Comparison of ENCODE assay signal across 8 mouse cellular contexts in genomic region chr11:3453467-3453866, GRCm38 (mm10). TPM values are rescaled to one million over a fixed set of nuclear protein-coding genes. Genes with fewer than 3 reads are reported as not detected.
DNase-seq lines count a peak whose midpoint lies in the region; ATAC-seq and TF ChIP-seq lines count a peak whose summit lies in the region.

No protein-coding gene starts in this region.

- TF ChIP-seq CTCF in liver, embryonic 14.5 days (IDR thresholded peaks at IDR 0.05; ENCODE audit: low read depth) = peak; percentile 31

- intact Hi-C loops in left cerebral cortex, postnatal 4 days (cut with DNase I) = no loop called here
- intact Hi-C loops in left cerebral cortex, postnatal 14 days (cut with DNase I) = loop anchor here (5.0 kb wide), 1 partner anchor 66 kb away; no protein-coding TSS in a partner anchor

- no peak overlapping the region for H3K27ac ChIP-seq in hindbrain, embryonic 13.5 days
- no peak overlapping the region for H3K27ac ChIP-seq in liver, embryonic 14.5 days
- H3K27ac ChIP-seq in stomach, embryonic 16.5 days (ENCODE audit: low read length) = no peak overlapping the region

- peak overlapping the region; percentile 91 for H3K4me2 ChIP-seq in hindbrain, embryonic 13.5 days
- peak overlapping the region; percentile 98 for H3K4me2 ChIP-seq in liver, embryonic 14.5 days (ENCODE audit: low read depth)
- peak overlapping the region; percentile 97 for H3K4me2 ChIP-seq in stomach, embryonic 16.5 days (ENCODE audit: low read depth, low read length)

- WGBS in hindbrain, embryonic 13.5 days = 79% methylated on average over 6 of the region's 6 CpGs
- WGBS in liver, embryonic 14.5 days (ENCODE audit: insufficient replicate concordance) = 56% methylated on average over 6 of the region's 6 CpGs
- 57% methylated on average over 6 of the region's 6 CpGs for WGBS in stomach, embryonic 16.5 days

- peaks cover 16% of the 10 kb centered on the region for H3K36me3 ChIP-seq in hindbrain, embryonic 13.5 days
- H3K36me3 ChIP-seq in liver, embryonic 14.5 days (replicated peaks; ENCODE audit: control insufficient read depth, insufficient read depth, low read depth) = no peaks in the 10 kb centered on the region
- H3K36me3 ChIP-seq in stomach, embryonic 16.5 days (ENCODE audit: control insufficient read depth, insufficient read depth, low read length) = no peaks in the 10 kb centered on the region

- ATAC-seq in hindbrain, embryonic 13.5 days (ENCODE audit: low FRiP score) = no peak
- no peak for ATAC-seq in liver, embryonic 14.5 days (ENCODE audit: insufficient read depth)
- no peak for ATAC-seq in stomach, embryonic 16.5 days (ENCODE audit: insufficient read depth, low FRiP score)

- H3K9ac ChIP-seq in hindbrain, embryonic 13.5 days = peak overlapping the region; percentile 89
- H3K9ac ChIP-seq in liver, embryonic 14.5 days (replicated peaks) = no peak overlapping the region; the same call in 1 of the 2 replicates
- peak overlapping the region; percentile 42 for H3K9ac ChIP-seq in stomach, embryonic 16.5 days (ENCODE audit: low read length)

- H3K27me3 ChIP-seq in hindbrain, embryonic 13.5 days = no peaks in the 10 kb centered on the region
- no peaks in the 10 kb centered on the region for H3K27me3 ChIP-seq in liver, embryonic 14.5 days (ENCODE audit: control insufficient read depth, insufficient read depth, low read length)
- no peaks in the 10 kb centered on the region for H3K27me3 ChIP-seq in stomach, embryonic 16.5 days (ENCODE audit: control insufficient read depth, insufficient read depth, low read length)

- DNase-seq in left cerebral cortex, postnatal 4 days = peak; percentile 25
- DNase-seq in left cerebral cortex, adult 18-20 months (ENCODE audit: low spot score in 2 of 2) = no peak
- peak; percentile 66 for DNase-seq in cerebellum, adult 8-10 months
- DNase-seq in liver, embryonic 14.5 days (ENCODE audit: low read depth in 3 of 3, low spot score in 3 of 3) = no peak
- DNase-seq in layer of hippocampus, postnatal 36 days = no peak
- DNase-seq in left cerebral cortex, postnatal 14 days (ENCODE audit: low spot score in 2 of 2) = no peak

- no peaks in the 10 kb centered on the region for H3K9me3 ChIP-seq in hindbrain, embryonic 13.5 days
- no peaks in the 10 kb centered on the region for H3K9me3 ChIP-seq in liver, embryonic 14.5 days (ENCODE audit: control insufficient read depth, low read length)
- H3K9me3 ChIP-seq in stomach, embryonic 16.5 days (replicated peaks; ENCODE audit: control insufficient read depth, low read length) = no peaks in the 10 kb centered on the region

- TF ChIP-seq EP300 in liver, embryonic 14.5 days (IDR thresholded peaks at IDR 0.05; ENCODE audit: low read depth) = no peak

- peaks cover 26% of the 10 kb centered on the region for H3K4me1 ChIP-seq in hindbrain, embryonic 13.5 days (replicated peaks)
- H3K4me1 ChIP-seq in liver, embryonic 14.5 days (replicated peaks; ENCODE audit: control insufficient read depth in 2 of 2, insufficient read depth in 2 of 2, low read length in 1 of 2) = peaks cover 4 to 18% of the 10 kb centered on the region in 2 experiments
- H3K4me1 ChIP-seq in stomach, embryonic 16.5 days (ENCODE audit: control insufficient read depth, insufficient read depth, low read length) = peaks cover 11% of the 10 kb centered on the region

- H3K4me3 ChIP-seq in hindbrain, embryonic 13.5 days = peak overlapping the region; percentile 67
- peak overlapping the region in 1 of 2 experiments; percentile 29; a peak in 2 of 4 replicates for H3K4me3 ChIP-seq in liver, embryonic 14.5 days (ENCODE audit: insufficient read depth in 1 of 2, low read depth in 2 of 2, low read length in 2 of 2)
- peak overlapping the region; percentile 92 for H3K4me3 ChIP-seq in stomach, embryonic 16.5 days (replicated peaks; ENCODE audit: low read length)

RNA-seq across cellular contexts. Expression of gene Rnf185, which starts 1.3 kb away (rescaled TPM):
- total RNA-seq in left cerebral cortex, postnatal 4 days (2021) = 10 to 100 TPM; 23.5 to 24.7 TPM
- 10 to 100 TPM; 30.1 to 33.1 TPM for total RNA-seq in left cerebral cortex, adult 18-20 months (2021)
- polyA plus RNA-seq in hindbrain, embryonic 13.5 days (2015; fragmentation: Nextera tagmentation; extraction: Ambion mirVana) = 42.9 and 43.7 TPM in 2 replicates
- polyA plus RNA-seq in liver, embryonic 14.5 days (2012; rRNA removed) = 5.0 and 5.5 TPM in 2 replicates
- polyA plus RNA-seq in liver, embryonic 14.5 days (2014; fragmentation: Nextera tagmentation; extraction: Ambion mirVana) = 8.5 and 9.2 TPM in 2 replicates
- 30.7 and 31.4 TPM in 2 replicates for polyA plus RNA-seq in stomach, embryonic 16.5 days (2015; fragmentation: Nextera tagmentation; extraction: Ambion mirVana)
- total RNA-seq in layer of hippocampus, postnatal 36 days (2021) = 10 to 100 TPM; 25.6 to 27.4 TPM
- total RNA-seq in left cerebral cortex, postnatal 14 days (2021) = 10 to 100 TPM; 21.7 to 22.4 TPM

RNA-seq across cellular contexts. Expression of gene Pla2g3, which starts 34.6 kb away (rescaled TPM):
- total RNA-seq in left cerebral cortex, postnatal 4 days (2021) = 10 to 100 TPM; 14.6 to 15.4 TPM
- 1 to 10 TPM; 2.7 to 3.4 TPM for total RNA-seq in left cerebral cortex, adult 18-20 months (2021)
- 0.61 and 0.62 TPM in 2 replicates for polyA plus RNA-seq in hindbrain, embryonic 13.5 days (2015; fragmentation: Nextera tagmentation; extraction: Ambion mirVana)
- 0.06 and 0.11 TPM in 2 replicates for polyA plus RNA-seq in liver, embryonic 14.5 days (2012; rRNA removed)
- 0.04 and 0.13 TPM in 2 replicates for polyA plus RNA-seq in liver, embryonic 14.5 days (2014; fragmentation: Nextera tagmentation; extraction: Ambion mirVana)
- 1.8 and 4.5 TPM in 2 replicates for polyA plus RNA-seq in stomach, embryonic 16.5 days (2015; fragmentation: Nextera tagmentation; extraction: Ambion mirVana)
- total RNA-seq in layer of hippocampus, postnatal 36 days (2021) = 1 to 10 TPM; 1.4 to 2.5 TPM
- total RNA-seq in left cerebral cortex, postnatal 14 days (2021) = 1 to 10 TPM; 3.6 to 7.2 TPM

RNA-seq across cellular contexts. Expression of gene Limk2, which starts 44.5 kb away (rescaled TPM):
- 100 to 1,000 TPM; 135 to 140 TPM for total RNA-seq in left cerebral cortex, postnatal 4 days (2021)
- 100 to 1,000 TPM in 1 of 2 experiments, 10 to 100 TPM in 1; 98.4 to 114 TPM for total RNA-seq in left cerebral cortex, adult 18-20 months (2021)
- 138 and 150 TPM in 2 replicates for polyA plus RNA-seq in hindbrain, embryonic 13.5 days (2015; fragmentation: Nextera tagmentation; extraction: Ambion mirVana)
- polyA plus RNA-seq in liver, embryonic 14.5 days (2012; rRNA removed) = 7.1 and 7.4 TPM in 2 replicates
- 7.0 and 9.5 TPM in 2 replicates for polyA plus RNA-seq in liver, embryonic 14.5 days (2014; fragmentation: Nextera tagmentation; extraction: Ambion mirVana)
- polyA plus RNA-seq in stomach, embryonic 16.5 days (2015; fragmentation: Nextera tagmentation; extraction: Ambion mirVana) = 92.6 and 109 TPM in 2 replicates
- 10 to 100 TPM; 95.5 to 98.4 TPM for total RNA-seq in layer of hippocampus, postnatal 36 days (2021)
- 100 to 1,000 TPM; 101 to 104 TPM for total RNA-seq in left cerebral cortex, postnatal 14 days (2021)

RNA-seq across cellular contexts. Expression of gene Inpp5j, which starts 51.2 kb away (rescaled TPM):
- 10 to 100 TPM; 15.5 to 20.3 TPM for total RNA-seq in left cerebral cortex, postnatal 4 days (2021)
- total RNA-seq in left cerebral cortex, adult 18-20 months (2021) = 10 to 100 TPM; 51.9 to 53.4 TPM
- 3.3 and 4.1 TPM in 2 replicates for polyA plus RNA-seq in hindbrain, embryonic 13.5 days (2015; fragmentation: Nextera tagmentation; extraction: Ambion mirVana)
- 0.23 and 0.31 TPM in 2 replicates for polyA plus RNA-seq in liver, embryonic 14.5 days (2012; rRNA removed)
- 0.27 and 0.38 TPM in 2 replicates for polyA plus RNA-seq in liver, embryonic 14.5 days (2014; fragmentation: Nextera tagmentation; extraction: Ambion mirVana)
- polyA plus RNA-seq in stomach, embryonic 16.5 days (2015; fragmentation: Nextera tagmentation; extraction: Ambion mirVana) = 3.4 and 3.5 TPM in 2 replicates
- total RNA-seq in layer of hippocampus, postnatal 36 days (2021) = 10 to 100 TPM; 73.7 to 95.8 TPM
- 10 to 100 TPM; 51.7 to 53.4 TPM for total RNA-seq in left cerebral cortex, postnatal 14 days (2021)

Comparison
In these comparisons a context has a peak if more than half of its experiments do, and no peak if none do; other contexts are left out.
1. DNase-seq: peak in left cerebral cortex, postnatal 4 days (single experiment) and cerebellum, adult 8-10 months (single experiment); none in left cerebral cortex, adult 18-20 months (0 of 2), liver, embryonic 14.5 days (0 of 3), layer of hippocampus, postnatal 36 days (0 of 2) and left cerebral cortex, postnatal 14 days (0 of 2).
2. Peak in every context shown above with its lines, with median percentiles within 50 percentile points of each other: H3K4me2 ChIP-seq.